Mouse (Mus musculus) gastrocnemius, adult 18-20 months (tissue): ENCODE data around the gene Raet1d. TPM values are rescaled to one million over a fixed set of nuclear protein-coding genes. Genes with fewer than 3 reads are reported as not detected.

Source experiments
- total RNA-seq, 2 experiments: library from RNA; stranded (reverse); gene quantifications; 2 replicates each; pipeline ENCODE4 v1.2.3; 2021

Raet1d gene
- total RNA-seq, 2 experiments from 2014 or later: not detected

Other genes starting within 250 kb of the Raet1d start
- 1 to 10 TPM in 1 of 2 experiments, under 1 TPM in 1; 0.64 to 1.1 TPM for gene E030030I06Rik, start 211.3 kb upstream of the Raet1d start, total RNA-seq
- under 1 TPM in 1 of 2 experiments, not detected in 1; 0.14 TPM for gene Raet1e, start 202.0 kb upstream of the Raet1d start, total RNA-seq
- not detected for gene H60b, start 202.0 kb upstream of the Raet1d start, total RNA-seq